Mouse (Mus musculus) erythroblast, embryonic 14.5 days (primary cell): Measurements from ENCODE around the gene Wdr20. TPM values are rescaled to one million over a fixed set of nuclear protein-coding genes. Genes with fewer than 3 reads are reported as not detected.
"Not testable (repeated sequence)": the region's sequence is repeated elsewhere in the genome, so short reads cannot be mapped to it uniquely, and the experiment has no call there.

Experiments used
- H3K27me3 ChIP-seq: 2 replicates; pipeline ENCODE4 v1.6.1; 2012; ENCODE audit warnings: inconsistent platforms; ENCODE audit not compliant: control insufficient read depth
- H3K36me3 ChIP-seq: 2 replicates; pipeline ENCODE4 v1.6.1; 2012; ENCODE audit warnings: mild to moderate bottlenecking, inconsistent platforms; ENCODE audit not compliant: control insufficient read depth
- H3K4me1 ChIP-seq: 2 replicates; pipeline ENCODE4 v1.6.1; 2012; ENCODE audit warnings: inconsistent platforms; ENCODE audit not compliant: control insufficient read depth
- H3K4me3 ChIP-seq: replicated peaks from 2 replicates; pipeline ENCODE3; 2012; ENCODE audit warnings: moderate library complexity, mild to moderate bottlenecking, inconsistent platforms
- H3K9me3 ChIP-seq: 2 replicates; pipeline ENCODE4 v1.6.1; 2012; ENCODE audit warnings: low read length, inconsistent platforms, mixed read lengths; ENCODE audit not compliant: control insufficient read depth
- GATA1 ChIP-seq: IDR thresholded peaks from 2 replicates; pipeline ENCODE4 v1.6.1; 2012; ENCODE audit warnings: low read length, inconsistent platforms, mixed read lengths
- TAL1 ChIP-seq: IDR thresholded peaks from 3 replicates; pipeline ENCODE4 v1.6.1; 2012; ENCODE audit warnings: low read length, inconsistent platforms, mixed read lengths
- polyA plus RNA-seq: library from polyadenylated mRNA; stranded (reverse); fragments of >175 nt; gene quantifications from 2 replicates; pipeline ENCODE4 v1.2.3, GENCODE M21; 2012

Wdr20 gene
- polyA plus RNA-seq, result 0.67 and 1.6 TPM in 2 replicates

DNA sequence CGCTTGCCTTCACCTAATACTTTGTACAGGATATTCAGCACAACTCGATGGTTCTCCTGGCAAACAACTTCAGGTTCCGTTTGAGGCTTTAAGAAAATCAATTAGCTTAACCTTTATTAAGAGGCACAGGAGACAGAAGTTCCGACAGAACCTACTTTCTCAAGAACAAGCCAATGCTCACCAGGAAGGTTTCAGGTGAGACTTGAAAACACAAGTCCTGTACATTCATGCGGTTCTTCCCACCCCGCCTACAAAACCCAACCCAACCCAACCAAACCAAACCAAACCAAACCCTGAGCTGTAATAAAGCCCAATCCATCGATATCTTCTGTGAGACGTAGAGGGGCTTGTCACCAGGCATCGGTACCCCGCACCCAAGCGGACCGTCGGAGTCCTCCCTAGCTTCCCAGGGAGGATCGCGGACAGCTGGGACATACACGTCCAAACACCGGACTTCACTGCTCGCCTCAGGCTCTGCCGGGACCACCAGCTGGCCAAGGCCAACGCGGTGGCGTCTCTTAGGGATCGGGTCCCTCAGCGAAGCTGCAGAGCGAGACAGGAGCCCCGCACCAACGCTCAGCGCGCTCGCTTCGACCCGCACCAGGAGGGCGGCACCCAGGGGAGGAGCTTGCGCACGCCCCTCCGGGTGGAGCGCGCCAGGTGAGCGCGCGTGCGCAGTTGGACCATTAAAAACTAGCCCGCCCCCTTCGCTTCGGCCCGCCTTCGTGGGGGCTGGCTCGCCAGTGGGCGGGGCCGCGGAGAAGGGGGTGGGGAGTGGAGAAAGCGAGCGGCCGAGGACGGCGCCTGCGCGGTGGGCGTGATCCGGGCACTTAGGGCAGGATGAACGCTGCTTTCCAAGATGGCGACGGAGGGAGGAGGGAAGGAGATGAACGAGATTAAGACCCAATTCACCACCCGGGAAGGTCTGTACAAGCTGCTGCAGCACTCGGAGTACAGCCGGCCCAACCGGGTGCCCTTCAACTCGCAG is at the start of gene Wdr20:
TSS of gene Wdr20 (plus strand) at position 775 of the 988 bp plus-strand sequence.
- H3K4me1 ChIP-seq, result peaks cover 29% of the 10 kb centered on the region
- TF ChIP-seq TAL1 (no peak), GATA1 (no peak; the same call in 1 of the 2 replicates)
- H3K36me3 ChIP-seq, result peaks cover 5% of the 10 kb centered on the region

DNA sequence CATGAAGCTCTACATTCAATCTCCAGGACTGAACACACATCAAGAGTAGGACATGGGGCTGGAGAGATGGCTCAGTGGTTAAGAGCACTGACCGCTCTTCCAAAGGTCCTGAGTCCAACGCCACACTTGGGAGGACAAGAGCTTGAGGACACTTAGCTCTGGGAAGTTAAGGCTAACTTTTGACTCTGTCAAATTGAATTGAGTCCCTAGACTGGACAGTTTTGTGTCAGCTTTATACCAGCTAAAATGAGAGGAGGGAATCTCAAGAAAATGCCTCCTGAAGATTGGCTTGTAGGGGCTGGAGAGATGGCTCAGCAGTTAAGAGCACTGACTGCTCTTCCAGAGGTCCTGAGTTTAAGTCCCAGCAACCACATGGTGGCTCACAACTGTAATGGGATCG is 48.8 kb upstream of the Wdr20 start:
- not testable (repeated sequence) for H3K4me3 ChIP-seq, H3K9me3 ChIP-seq, H3K27me3 ChIP-seq
- Histone ChIP-seq H3K36me3 (peaks cover 77% of the 10 kb centered on the region), H3K4me1 (peaks cover 14% of the 10 kb centered on the region)

More for the DNA sequence above, at the start of gene Wdr20:
- peak within 1 kb of the TSS; percentile 98 for H3K4me3 ChIP-seq
- peaks cover 3% of the 10 kb centered on the region; the same call in 1 of the 2 replicates for H3K9me3 ChIP-seq
- peaks cover 30% of the 10 kb centered on the region for H3K27me3 ChIP-seq

DNA sequence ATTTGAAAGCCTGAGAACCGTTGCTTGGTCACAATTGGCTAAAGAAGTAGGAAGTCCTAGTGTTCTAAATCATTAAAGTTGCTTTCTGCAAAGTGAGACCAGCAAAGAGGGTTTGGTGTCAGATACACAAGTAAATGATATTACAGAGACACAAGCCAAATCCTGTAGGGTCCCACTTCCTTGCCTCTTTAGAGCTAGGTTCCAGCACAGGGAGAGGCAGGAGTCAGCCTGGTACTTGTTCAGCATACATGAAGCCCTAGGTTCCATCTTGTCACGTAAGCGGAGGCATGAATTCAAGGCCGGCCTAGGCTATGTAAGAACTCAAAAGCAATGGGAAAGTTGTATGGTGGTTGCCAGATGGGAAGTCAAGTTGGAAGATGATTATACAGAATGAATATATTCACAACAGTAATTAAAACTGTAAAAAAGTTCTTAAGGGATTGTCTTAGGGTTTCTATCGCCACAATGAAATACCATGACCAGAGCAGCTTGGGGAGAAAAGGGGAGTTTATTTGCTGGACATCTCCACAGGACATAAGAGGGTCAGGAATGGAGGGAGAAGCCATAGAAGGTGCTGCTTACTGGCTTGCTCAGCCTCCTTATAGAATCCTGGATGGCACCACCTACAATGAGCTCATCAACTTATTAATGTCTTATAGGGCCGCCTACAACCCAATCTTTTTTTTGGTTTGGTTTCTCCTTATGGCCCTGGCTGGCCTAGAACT is 47.7 kb upstream of the Wdr20 start:
- Histone ChIP-seq H3K36me3 (peaks cover 88% of the 10 kb centered on the region), H3K9me3 (no peaks in the 10 kb centered on the region), H3K4me1 (peaks cover 15% of the 10 kb centered on the region), H3K4me3 (no peak overlapping the region), H3K27me3 (no peaks in the 10 kb centered on the region)
- TF ChIP-seq GATA1 (no peak), TAL1 (no peak)

DNA sequence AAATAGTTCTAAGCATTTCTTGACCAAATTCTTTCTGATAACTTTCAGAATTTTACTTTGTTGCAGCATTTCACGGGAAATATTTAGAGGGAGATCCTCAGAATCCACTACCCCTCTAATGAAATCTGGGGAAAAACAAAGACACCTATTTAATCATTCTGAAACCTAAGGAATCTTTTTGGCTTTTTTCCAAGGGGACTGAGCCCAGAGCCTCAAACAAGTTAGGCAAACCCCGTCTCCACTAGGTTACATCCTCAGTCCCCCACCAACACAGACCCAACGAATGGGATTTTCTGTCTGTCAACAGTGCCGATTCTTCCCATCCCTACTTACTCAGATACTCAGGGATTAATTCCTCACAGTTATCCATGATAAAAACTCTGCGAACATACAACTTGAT is 44.4 kb upstream of the Wdr20 start:
- not testable (repeated sequence) for H3K27me3 ChIP-seq, H3K9me3 ChIP-seq, H3K4me3 ChIP-seq
- peaks cover 68% of the 10 kb centered on the region for H3K36me3 ChIP-seq
- H3K4me1 ChIP-seq, result peaks cover 32% of the 10 kb centered on the region

DNA sequence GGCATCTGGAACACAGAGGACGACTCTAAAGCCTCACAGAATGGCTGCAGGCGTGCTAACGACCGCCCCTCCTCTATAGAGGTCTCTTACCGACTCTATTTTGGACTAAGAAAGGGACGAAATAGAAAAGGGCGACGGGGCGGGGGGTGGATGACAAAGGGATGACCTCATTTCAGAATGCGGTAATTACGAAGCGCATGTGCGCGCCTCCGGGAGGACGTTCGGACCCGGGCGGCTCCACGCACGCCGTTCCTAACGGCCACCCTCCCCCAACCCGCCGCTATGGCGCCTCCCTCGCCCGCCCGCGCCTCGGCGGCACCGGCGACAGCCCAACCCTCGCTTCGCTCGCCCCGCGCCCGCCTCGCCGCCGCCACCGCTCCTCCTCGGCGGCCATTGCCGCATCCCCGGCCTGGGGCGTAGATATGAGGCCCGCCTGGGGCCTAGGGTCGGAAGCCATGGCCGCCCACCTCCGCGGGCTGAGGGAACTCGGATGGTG is 42.0 kb upstream of the Wdr20 start:
- Histone ChIP-seq H3K4me1 (peaks cover 55% of the 10 kb centered on the region), H3K36me3 (peaks cover 44% of the 10 kb centered on the region), H3K9me3 (no peaks in the 10 kb centered on the region), H3K4me3 (peak overlapping the region; percentile 99), H3K27me3 (no peaks in the 10 kb centered on the region)
- TF ChIP-seq GATA1 (no peak), TAL1 (no peak)

DNA sequence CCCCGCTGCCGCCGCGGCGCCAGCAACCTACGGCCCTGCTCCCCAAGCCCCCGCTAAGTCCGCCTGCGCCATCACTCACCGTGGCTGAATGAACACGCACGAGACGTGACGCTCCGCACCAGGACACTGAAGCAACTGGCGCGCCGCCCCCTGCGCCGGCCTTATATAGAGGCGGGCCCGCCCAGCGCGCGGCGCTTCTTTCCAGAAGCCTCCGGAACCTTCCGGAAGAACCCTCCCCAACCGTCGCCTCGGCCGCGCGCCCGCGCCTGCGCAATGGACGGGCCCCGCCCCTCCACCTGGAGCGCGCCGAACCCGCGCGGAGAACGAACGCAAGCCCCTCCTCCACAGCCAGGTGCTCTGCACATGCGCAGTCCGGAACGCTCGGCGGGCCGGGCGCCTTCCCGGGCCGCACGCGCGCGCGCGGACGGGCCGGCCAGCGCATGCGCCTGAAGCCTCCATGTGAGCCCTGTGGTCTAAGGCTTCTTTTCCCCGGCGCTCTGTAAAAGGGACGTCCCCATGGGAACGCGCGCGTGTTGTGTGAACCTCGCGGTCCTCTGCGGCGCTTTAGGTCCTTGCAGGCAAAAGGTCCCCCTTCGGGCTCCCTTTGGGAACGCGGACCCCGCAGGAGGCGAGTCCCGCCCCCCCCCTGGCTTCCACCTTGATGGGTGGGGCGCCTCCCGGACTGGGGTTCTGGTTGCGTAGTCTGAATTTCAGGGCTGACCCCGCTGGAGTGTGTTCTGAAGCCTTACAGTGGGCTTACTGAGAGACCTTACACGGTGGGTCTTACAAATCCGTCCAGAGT is 41.4 kb upstream of the Wdr20 start:
- no peak for TF ChIP-seq TAL1
- no peak for TF ChIP-seq GATA1
- peaks cover 62% of the 10 kb centered on the region for H3K4me1 ChIP-seq
- H3K27me3 ChIP-seq, result no peaks in the 10 kb centered on the region
- peak overlapping the region; percentile 99 for H3K4me3 ChIP-seq
- no peaks in the 10 kb centered on the region for H3K9me3 ChIP-seq
- H3K36me3 ChIP-seq, result peaks cover 42% of the 10 kb centered on the region

DNA sequence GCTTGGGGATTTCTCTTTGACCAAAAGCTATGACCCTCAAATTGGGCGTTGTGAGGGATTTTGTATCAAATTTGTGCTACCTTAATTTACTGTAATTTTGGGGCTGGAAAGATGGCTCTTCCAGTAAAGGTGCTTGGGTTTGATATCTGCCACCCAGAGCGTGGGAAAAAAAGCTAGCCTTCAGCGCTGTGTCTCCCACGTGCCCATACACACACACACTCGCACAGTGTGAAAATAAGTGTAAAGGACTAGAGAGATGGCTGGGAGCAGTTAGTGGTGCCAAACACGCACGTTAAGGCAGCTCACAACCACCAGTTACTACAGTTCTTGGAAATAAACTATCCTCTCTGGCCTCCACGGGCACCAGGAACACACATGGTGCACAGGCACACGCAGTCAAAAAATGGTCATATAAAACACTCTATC is 40.8 kb upstream of the Wdr20 start:
- TF ChIP-seq TAL1 (no peak), GATA1 (no peak)
- Histone ChIP-seq H3K27me3 (no peaks in the 10 kb centered on the region), H3K4me3 (peak overlapping the region; percentile 99), H3K36me3 (peaks cover 36% of the 10 kb centered on the region), H3K9me3 (no peaks in the 10 kb centered on the region), H3K4me1 (peaks cover 68% of the 10 kb centered on the region)

DNA sequence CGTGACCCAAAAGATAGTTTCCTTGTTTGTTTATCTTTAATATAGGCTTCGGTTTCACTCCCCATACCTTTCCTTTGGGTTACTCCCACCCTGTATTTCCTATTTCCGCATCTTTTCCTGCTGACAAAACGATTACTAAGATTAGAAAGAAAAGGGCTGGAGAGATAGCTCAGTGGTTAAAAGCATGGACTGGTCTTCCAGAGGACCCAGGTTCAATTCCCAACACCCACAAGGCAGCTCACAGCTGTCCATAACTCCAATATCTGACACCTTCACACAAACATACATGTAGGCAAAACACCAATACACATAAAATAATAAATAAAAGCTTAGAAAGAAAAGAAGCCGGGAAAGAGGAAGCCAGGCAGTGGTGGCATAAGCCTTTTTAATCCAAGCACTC is 40.3 kb upstream of the Wdr20 start:
- H3K9me3 ChIP-seq, result no peaks in the 10 kb centered on the region
- peaks cover 73% of the 10 kb centered on the region for H3K4me1 ChIP-seq
- H3K27me3 ChIP-seq, result no peaks in the 10 kb centered on the region
- H3K4me3 ChIP-seq, result peak overlapping the region; percentile 99
- peaks cover 32% of the 10 kb centered on the region for H3K36me3 ChIP-seq
- TF ChIP-seq GATA1 (no peak), TAL1 (no peak)
